Mouse (Mus musculus) c-Kit-positive CD71-negative TER-119-negative erythroid progenitor cells, embryonic 14.5 days (primary cell): ENCODE data around the gene Srpr.

Source experiments
- DNase-seq: peaks from one replicate; pipeline ENCODE4 v3.0.0-alpha.2; 2013; ENCODE audit warnings: low read depth

The Srpr gene

DNA sequence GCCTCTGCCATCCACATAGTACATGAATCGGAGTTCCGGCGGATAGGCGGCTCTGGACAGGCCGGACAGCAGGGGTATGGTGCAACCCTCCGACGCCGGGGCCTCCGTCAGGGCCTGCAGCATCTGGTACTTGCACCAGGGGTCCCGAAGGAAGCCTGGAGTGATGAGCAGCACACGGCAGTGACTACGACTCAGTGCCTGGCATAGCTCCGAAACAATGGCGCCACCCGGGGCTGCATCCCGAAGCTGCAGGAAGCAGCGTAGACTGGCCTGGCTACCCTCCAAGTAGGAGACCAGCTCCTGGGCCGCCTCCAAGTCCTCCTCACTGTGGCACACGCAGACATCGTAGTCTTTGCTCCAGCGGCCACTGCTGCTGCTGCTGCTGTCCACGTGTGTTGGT, 11.3 kb upstream of the Srpr start:
- DNase-seq = no peak

DNA sequence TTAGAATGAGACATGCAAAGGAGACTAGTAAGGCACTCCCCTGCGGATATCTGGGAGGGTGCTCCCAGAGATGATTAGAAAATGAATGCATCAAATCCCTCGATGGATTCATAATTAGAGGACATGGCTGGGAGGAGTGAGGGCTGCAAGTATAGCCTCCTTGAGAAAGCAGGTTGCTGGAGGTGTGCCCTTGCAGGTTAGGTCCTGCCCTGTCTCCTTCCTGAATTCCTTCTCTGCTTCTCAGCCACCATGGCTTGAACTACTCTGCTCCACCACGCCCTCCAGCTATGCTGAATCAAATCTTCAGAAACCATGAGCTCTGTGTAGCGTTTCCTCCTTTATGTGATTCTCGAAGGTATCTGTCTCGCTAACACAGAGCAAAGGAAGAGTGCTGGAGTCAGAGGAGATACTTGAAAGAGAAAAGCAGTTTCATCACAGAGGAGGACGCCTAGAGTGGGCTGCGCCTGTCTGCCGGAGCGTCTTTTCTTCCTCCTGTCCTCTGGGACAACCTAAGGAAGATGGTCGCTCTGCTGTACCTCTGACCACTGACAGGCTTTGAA, 6.9 kb upstream of the Srpr start:
- no peak for DNase-seq

DNA sequence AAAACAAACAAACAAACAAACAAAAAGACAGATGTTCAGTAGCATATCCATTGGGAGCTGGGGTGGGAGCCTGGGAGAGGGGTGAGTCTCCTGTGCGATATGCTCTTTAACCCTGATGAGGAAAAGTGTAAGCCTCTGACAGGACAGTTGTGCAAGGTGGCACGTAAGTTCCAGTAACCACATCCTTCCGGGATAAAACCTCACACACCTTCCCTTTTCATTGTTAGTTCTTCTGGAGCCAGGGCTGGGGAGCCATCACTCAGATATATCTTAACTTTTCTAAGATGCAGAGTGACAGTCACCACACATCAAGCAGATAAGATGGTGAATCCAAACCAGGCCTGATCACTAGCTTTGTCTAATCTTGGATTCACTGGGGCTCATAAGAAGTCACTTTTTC, 5.9 kb upstream of the Srpr start:
- DNase-seq = no peak

DNA sequence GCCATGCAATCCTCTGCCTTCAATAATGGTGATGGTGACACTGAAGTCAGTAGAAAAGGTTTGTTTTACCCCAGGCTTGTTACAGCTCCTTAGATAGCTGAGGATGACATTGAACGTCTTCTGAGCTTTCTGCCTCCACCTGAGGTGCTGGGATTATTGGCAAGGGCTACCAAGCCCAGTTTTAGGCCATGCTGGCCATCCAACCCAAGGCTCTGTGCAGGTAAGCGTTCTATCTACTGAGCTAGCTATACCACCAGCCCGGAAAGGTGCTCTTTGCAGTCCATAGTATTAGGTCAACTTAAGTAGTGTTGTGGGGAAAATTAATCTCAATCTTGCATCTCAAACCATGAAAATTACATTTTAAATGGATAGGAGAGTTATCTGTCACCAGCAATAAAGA, 2.4 kb upstream of the Srpr start:
- no peak for DNase-seq

DNA sequence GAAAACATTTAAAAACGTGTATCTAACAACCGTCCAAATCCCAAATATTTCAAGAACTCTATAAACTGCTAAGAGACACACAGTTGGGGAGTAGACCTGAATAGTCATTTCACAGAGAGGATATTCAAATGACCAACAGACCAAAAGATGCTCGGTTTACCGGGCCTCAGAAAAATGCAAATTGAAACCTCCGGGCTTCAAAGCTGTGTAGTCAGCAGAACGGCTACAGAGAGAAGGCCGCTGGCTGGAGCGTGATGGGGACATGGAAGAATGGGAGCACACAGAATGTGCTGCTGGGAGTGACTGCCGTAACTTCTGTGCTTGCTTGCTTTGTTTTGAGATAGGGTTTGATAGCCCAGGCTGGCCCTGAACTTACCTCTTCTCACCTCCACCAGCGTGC, 1.6 kb upstream of the Srpr start:
- no peak for DNase-seq

DNA sequence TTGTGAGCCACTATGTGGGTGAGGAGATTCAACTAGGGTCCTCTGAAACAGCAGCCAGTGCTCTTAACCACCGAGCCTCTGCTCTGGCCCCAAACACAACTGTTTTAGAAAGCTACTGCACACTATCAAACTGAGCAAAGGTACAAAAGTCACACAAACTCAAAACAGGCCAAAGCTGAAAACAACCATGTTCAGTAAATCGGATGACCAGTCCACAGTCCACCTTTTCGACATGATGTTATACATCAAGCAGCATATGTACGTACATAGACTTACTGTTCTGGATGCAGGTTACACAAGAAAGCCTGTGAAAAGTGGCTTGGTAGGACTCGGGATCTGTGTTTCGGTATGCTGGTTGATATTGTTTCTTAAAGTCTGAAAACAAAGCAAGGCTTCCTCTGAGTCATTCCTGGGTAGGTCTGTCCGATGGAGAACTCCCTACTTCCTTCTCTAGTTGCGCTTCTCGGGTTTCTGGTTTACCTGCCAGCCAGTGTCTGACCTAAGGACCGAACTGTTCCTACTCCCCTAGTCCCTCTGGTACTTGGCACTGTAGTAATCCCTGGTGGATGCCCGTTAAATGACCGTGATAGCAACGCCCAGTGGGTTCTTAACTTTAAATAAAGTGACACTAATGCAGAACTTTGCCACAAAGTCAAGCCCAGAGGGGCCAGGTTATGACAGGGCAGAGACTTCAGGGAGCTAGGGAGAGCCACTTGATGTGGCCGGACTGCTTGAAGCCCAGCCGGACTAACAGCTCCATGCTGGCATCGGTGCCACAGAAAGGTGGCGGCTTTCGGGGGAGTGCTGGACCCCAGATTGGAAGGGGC, 817 bp upstream of the Srpr start:
- DNase-seq = no peak

DNA sequence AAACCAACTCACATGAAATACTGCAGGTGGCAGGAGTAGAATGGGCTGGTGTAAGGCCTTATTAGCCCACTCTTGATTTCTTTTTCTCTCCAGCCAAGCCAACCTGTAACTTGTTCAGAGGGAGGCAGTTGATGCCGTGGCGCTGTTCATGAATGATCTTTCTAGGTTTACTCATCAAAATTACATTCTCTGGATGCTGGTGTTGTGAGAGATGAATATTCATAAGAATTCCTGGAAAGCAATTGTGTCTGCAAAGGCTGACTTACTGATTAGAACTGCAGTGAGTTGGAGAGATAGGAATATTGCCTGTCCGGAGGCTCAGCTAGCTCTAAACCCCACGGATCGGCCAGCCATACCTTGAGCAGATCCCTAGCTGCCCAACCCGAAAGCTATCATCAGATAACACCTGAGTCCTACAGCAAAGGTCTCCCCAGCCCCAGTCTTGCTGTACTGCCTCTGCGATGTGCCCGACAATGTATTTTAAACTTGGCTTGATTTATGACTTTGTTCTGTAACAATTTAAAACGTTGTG, 620 bp downstream of the Srpr start:
- DNase-seq = no peak

DNA sequence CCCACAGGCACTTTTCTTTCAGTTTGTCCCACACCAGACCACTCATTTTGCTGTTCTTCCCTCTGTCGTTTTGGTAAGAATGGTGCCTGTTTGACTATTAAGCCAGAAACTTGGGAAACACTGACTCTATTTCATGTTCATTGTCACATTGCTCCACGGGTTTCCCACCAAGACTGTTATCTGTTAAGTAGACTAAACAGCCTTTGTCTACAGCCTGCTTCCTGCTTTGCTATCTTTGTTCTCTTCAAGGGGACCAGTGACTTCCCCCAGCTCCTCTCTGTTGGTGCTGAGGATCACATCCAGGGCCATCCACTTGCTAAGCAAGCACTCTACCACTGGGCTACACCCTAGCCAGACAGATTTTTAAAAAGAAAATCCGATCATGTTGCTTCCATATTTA, 3.6 kb downstream of the Srpr start:
- DNase-seq = no peak

DNA sequence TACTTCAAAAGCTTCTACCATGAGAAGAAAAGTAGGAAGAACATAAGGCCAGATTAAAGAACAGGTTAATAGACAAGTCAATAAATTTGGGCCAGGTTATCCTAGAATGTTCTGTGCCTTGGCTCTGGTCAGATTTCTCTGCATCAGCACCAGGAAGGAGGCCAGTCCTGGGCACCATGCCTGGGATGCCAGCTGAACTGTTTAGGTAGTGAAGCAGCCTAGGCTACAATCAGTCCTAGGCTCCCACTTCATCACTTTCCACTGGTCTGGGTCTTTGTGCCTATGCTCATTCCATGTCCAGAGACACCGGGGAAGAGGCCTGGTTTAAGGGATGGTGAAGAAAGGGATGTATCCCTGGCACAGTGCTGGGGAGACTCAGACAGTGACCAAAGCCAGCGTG, 4.4 kb downstream of the Srpr start:
- DNase-seq = no peak

DNA sequence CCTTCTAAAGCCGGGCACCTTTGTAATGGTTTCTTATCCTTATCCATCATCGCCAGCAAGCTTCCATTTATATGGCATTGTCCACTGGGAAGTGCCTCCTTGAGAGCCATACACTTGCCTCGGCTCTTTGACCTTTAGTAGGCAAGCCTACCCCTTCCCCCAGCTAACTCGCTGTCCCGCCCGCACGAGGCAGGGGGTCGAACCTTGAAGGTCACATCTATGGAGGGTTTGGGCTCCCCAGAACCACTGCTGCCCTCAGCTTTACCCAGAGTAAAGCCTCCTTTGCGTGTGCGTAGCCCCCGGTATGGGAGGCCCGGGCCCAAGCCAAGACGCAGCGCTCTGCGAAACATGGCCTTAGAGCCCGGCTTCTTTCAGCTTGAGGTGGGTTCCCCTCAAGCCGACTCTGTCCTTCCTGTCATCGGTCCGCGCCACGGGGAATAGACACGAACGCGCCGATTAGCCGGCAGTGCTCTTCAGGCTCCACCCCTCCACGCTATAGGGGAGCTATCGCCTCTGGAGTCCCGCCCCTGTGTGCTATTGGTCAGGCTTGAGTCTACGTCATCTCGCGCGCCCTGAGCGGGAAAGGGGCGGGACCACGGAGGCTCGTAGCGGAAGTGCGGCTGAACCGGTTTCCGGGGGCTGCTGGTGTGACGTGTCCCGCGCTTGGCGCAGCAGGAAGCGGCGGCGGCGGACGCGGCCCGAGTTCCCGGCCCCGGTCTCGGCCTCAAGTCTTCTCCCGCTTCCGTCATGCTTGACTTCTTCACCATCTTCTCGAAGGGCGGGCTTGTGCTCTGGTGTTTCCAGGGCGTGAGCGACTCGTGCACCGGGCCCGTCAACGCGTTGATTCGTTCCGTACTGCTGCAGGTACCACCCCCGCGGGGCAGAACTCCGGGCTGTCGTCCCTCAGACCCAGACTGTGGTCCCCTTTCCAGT, 10.8 kb downstream of the Srpr start, which contains the start of gene Foxred1:
Gene Foxred1, minus strand, starts transcription at position 514 of the 933 bp plus-strand sequence.
- DNase-seq = peak; percentile 98

DNA sequence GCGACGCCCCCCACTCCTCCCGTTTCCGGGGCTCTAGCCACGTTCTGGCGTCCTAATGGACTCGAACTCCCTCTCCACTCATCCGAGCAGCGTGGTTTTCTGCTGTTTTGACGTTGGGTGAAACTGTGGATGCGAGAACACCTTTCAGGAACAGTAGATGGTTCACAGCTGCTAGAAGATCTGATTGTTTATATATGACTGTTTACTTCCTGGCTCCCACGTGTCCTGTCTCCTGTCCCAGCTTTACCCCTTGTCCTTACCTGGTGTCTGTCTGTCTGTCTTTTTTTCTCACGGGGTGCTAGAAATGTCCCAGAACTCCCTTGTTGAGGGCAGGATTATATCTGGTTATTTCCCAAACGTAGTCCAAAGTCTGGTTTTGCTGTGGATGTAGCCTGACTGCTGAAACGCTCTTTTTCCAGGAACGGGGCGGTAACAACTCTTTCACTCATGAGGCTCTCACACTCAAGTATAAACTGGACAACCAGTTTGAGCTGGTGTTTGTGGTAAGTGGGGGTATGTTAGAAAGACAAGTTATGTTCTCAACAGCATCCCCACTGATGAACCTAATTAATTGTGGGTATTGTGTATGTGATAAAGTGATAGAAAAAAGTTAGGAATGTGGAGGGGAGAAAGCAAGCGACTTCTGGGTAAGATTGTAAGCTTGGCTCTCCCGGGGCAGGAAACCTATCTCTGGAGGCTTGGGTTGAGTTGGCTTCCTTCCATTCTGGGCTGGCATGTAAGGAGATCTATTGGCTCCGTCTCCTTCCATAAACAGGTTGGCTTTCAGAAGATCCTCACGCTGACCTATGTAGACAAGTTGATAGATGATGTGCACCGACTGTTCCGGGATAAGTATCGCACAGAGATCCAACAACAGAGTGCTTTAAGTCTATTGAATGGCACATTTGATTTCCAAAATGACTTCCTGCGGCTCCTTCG, 11.9 kb downstream of the Srpr start:
- DNase-seq = no peak

DNA sequence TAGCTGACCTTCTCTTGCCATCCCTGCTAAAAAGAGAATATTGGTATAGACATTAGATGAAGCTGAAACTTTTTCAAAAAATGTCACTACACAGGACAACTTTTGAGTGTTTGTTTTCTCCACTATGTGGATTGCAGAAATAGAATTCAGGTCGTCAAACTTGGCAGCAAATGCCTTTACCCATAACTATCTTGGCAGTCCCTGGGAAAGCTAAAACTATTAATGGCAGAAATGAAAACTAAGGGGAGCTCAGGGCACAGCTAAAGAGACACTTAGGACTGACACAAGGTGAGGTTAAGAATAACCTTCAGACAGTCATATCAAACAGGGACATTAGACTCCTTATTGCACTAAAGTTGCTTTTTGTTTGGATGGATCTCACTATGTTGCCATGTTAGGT, 18.0 kb downstream of the Srpr start:
- no peak for DNase-seq

DNA sequence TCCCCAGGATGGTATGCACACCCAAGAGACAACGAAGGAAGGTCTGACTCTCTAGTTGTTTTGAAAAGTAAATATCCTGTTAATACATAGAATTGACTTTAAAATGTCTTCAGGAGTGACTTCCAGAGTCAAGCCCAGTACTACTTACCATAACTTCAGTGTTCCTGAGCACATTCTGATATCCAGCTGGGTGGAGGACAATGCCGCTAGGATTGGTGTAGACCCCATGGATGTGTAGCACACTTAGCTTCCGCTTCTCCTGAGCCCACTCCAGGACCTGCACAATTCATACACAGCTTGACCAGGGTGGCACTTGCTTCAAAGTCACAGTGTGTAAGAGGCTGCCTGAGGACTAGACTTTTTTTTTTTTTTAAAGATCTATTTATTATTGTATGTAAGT, 23.5 kb downstream of the Srpr start:
- DNase-seq = no peak

DNA sequence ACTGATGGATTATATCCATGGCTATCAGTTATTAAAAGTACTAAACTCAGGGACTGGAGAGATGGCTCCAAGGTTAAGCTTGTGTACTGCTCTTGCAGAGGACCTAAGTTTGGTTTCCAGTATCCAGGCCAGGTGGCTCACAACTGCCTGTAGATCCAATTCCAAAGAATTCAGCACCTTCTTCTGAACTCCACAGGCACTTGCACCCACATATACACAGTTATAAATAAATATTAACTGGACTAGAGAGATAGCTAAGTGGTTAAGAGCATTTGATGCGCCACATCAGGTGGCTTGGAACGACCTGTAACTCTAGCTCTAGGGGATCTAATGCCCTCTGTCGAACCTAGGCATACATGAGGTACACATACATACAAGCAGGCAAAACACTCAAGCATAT, 28.7 kb downstream of the Srpr start:
- no peak for DNase-seq

DNA sequence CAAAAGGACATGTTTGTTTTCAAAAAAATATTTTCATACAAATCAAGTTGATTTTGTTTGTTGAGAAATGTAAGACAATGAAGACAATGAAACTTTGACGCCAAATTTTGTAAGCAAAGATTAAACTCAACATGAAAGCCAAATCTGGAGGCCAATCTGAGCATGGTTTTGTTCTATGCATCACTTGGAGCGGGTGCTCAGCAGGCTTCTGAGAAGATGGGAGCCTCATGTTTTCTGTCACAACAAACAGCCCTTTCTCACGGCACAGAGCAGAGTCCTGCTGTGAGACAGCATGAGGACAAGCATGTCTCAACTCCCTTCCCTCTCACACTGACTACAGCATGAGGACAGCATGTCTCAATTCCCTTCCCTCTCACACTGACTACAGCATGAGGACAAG, 36.0 kb downstream of the Srpr start:
- DNase-seq = no peak

DNA sequence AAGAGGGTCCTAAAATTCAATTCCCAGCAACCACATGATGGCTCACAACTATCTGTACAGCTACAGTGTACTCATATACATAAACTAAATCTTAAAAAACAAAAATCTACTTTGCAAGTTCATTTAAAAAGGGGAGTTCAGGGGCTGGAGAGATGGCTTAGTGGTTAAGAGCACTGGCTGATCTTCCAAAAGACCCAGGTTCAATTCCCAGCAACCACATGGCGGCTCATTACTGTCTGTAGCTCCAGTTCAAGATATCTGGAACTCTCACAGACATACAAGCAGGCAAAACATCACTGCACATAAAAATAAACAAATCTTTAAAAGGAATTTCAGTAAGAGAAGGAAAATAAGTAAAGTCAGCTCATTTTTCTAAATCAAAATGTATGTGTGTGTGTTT, 38.4 kb downstream of the Srpr start:
- no peak for DNase-seq

DNA sequence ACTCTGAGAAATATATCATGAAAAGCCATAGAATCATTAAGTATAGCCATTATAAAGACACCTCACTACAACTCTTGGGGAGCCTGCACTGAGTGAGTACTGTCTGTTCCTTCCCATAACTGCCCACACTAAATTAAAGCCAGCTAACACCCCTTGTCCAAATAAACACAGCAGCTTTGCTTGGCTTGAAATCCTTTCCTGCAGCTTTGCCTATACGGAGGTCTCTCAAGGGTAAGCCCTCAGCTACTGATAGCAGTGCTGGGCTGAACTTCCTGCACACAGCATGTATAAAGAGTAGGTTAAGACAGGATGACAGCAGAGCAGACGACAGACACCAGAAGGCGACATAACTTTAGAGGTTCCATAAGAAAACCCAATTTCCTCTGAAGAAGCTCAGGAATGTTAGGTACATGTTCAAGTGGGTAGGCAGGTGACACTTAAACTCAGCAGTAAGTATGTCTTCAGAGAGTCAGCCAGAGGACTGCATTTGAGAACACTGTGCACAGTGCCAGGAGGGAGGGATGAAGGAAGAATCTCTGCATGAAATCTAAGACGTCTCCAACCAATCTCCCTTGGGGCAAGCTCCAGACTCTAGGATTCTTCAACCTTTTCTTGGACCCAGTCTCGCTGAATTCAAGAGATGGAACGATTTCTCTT, 39.1 kb downstream of the Srpr start:
- DNase-seq = no peak

DNA sequence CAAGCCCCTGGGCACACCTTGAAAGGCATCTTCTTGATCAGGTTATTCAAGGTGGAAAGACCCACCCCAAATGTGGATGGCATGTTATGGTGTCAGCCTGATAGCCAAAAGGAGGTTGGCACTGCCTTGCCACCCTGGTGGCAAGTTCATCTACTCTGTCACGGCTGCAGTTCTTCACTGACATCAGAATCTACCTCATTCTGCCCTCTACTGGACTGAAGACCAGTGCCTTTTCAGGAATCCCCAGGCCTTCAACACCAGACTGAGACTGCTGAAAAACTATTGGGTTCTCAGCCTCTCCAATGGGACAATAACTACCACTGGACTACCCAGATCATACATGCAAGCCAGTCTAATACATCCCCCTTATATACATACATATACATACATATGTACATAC, 39.8 kb downstream of the Srpr start:
- DNase-seq = no peak

DNA sequence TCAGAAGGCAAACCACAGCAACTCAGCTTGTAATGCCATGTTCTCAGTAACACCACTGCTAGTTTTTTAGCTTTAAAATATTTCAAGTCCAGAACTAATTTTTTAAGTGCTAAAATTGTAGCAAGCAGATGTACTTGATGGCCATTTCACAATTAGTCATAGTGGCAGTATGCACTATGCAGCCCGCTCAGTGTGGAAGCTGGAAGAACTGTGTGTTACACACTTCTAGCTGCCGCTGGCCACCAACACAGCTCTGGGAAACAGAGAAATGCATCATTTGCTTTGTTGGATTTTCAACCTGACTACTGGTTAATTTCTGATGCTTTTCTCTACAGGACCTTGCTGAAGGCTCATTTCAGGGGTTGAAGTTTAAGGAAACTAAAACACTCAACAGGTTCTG, 47.4 kb downstream of the Srpr start:
- no peak for DNase-seq

DNA sequence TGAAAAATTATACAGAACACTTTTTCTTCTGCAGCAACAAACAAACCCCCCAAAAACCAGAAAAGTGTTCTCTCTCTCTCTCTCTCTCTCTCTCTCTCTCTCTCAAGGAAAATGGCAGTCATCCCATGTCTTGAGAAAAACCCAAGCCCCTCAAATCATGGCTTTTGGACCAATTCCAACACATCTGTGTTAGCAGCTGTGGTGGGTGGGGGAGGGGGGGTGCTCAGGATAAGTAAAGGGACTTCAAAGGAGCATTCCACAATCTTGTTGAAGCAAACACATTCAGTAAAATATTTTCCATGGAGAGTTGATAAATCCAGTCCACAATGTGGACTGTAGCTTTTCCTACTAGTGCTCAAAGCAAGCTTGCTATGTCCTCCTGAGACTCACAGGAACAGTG, 49.5 kb downstream of the Srpr start:
- DNase-seq = no peak

DNA sequence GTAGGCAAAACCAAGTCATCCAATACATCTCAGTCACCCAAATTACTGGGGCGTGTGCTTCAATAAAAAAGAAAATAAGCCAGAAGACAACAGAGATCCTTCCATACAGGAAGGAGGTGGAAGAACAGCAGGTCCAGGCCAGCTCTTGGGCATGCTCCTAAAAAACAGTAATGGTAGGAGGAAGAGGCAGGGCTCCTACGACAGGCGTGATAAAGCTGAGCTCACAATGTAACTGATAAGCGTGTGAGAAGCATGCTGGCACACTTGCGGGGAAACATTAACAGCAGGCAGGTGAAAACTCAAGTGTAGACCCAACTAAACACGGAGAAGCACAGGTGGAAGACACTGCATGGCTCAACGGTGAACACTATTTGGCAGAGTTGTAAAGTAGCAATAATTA, 57.4 kb downstream of the Srpr start:
- no peak for DNase-seq
